Mouse (Mus musculus) cortical plate, adult 2 months (tissue): Measurements from ENCODE around the gene Trmt2a.

Experiments
- CTCF ChIP-seq: fragments of 200-500 bp; IDR thresholded peaks from 2 replicates; pipeline ENCODE4 v1.5.1; 2011; ENCODE audit warnings: mild to moderate bottlenecking, control low read depth, low read length; ENCODE audit not compliant: insufficient read depth; ENCODE audit errors: extremely low read depth
- POLR2A ChIP-seq: fragments of 200-500 bp; IDR thresholded peaks from 2 replicates; pipeline ENCODE4 v1.6.1; 2011; ENCODE audit warnings: mild to moderate bottlenecking, low read length, control low read depth; ENCODE audit not compliant: insufficient read depth; ENCODE audit errors: extremely low read depth

DNA sequence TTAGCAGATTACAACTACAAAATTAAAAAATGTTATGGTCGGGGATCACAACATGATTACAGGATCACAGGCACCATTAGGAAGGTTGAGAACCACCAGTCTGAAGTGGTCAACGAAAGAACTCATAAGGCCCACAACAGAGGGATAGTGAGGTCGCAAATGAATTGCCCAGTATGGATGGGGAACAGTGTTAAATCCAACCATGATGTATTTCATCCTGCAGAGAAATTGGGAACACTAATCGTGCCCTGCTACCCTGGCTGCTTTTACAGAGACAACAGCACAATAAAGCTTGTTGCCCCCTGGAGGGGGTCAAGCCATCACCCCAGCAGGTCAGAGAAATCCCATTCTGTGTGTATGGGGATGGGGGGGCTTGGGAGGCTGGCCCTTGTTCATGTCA lies 1.8 kb downstream of the Trmt2a start:
- no peak for TF ChIP-seq POLR2A
- no peak for TF ChIP-seq CTCF
